Mouse (Mus musculus) heart, embryonic 16.5 days (tissue): ENCODE data around the gene Tmem38a. TPM values are rescaled to one million over a fixed set of nuclear protein-coding genes. Genes with fewer than 3 reads are reported as not detected.
A peak's percentile ranks its signal among the peaks of the same experiment; 100 is the strongest.

Experiments used
- ATAC-seq: fragments of 200-750 bp; cut with Nextera tagmentation; replicated peaks from 2 replicates; pipeline ENCODE4 v1.8.0; 2017; ENCODE audit warnings: moderate number of reproducible peaks; ENCODE audit not compliant: insufficient read depth, low FRiP score; ENCODE audit errors: extremely low read depth
- H3K27ac ChIP-seq: fragments of 300-500 bp; sonication (generic); 2 replicates; pipeline ENCODE4 v1.5.1; 2014; ENCODE audit warnings: mild to moderate bottlenecking, low read length, control low read depth, moderate library complexity
- H3K27me3 ChIP-seq: fragments of 300-500 bp; sonication (generic); 2 replicates; pipeline ENCODE4 v1.6.1; 2014; ENCODE audit warnings: low read length, mixed read lengths; ENCODE audit not compliant: control insufficient read depth, insufficient read depth
- H3K36me3 ChIP-seq: fragments of 300-500 bp; sonication (generic); 2 replicates; pipeline ENCODE4 v1.6.1; 2014; ENCODE audit not compliant: control insufficient read depth, insufficient read depth
- H3K4me1 ChIP-seq: fragments of 300-500 bp; sonication (generic); 2 replicates; pipeline ENCODE4 v1.6.1; 2014; ENCODE audit warnings: low read length, mixed read lengths; ENCODE audit not compliant: control insufficient read depth, insufficient read depth
- H3K4me2 ChIP-seq: fragments of 300-500 bp; sonication (generic); 2 replicates; pipeline ENCODE4 v1.6.1; 2014; ENCODE audit warnings: low read depth, mild to moderate bottlenecking, control low read depth, low read length
- H3K4me3 ChIP-seq: fragments of 300-500 bp; sonication (generic); 2 replicates; pipeline ENCODE4 v1.5.1; 2014; ENCODE audit warnings: mild to moderate bottlenecking, control low read depth, low read length
- H3K9ac ChIP-seq: fragments of 300-500 bp; sonication (generic); 2 replicates; pipeline ENCODE4 v1.6.1; 2014; ENCODE audit warnings: low read length, control low read depth
- H3K9me3 ChIP-seq: fragments of 300-500 bp; sonication (generic); replicated peaks from 2 replicates; pipeline ENCODE4 v1.6.1; 2016; ENCODE audit warnings: low read length; ENCODE audit not compliant: control insufficient read depth
- WGBS: fragments of 180-500 bp; shearing (Covaris S2); extraction: QIAGEN DNeasy Blood & Tissue Kit; methylation state at CpG from one replicate; pipeline ENCODE4 v1.1.7; 2014; 5-methylcytosine and 5-hydroxymethylcytosine counted together
- polyA plus RNA-seq: library from polyadenylated mRNA; unstranded; fragments of >200 nt; fragmentation: Nextera tagmentation; extraction: Ambion mirVana; gene quantifications from 2 replicates; pipeline ENCODE4 v1.2.1, GENCODE M21; 2015

The Tmem38a gene
- polyA plus RNA-seq, 1 experiment from 2014 or later, result 125 TPM

- Histone ChIP-seq H3K4me3 (no peak overlapping the region), H3K4me2 (no peak overlapping the region), H3K9me3 (no peaks in the 10 kb centered on the region), H3K36me3 (peaks cover 11% of the 10 kb centered on the region), H3K4me1 (no peaks in the 10 kb centered on the region), H3K9ac (no peak overlapping the region), H3K27me3 (no peaks in the 10 kb centered on the region), H3K27ac (no peak overlapping the region)
- 46% methylated on average over 4 of the region's 4 CpGs for WGBS
- ATAC-seq, result no peak
Measured at GRCm38 (mm10) chr8:72555770-72556169, 16.1 kb upstream of the Tmem38a start.

DNA sequence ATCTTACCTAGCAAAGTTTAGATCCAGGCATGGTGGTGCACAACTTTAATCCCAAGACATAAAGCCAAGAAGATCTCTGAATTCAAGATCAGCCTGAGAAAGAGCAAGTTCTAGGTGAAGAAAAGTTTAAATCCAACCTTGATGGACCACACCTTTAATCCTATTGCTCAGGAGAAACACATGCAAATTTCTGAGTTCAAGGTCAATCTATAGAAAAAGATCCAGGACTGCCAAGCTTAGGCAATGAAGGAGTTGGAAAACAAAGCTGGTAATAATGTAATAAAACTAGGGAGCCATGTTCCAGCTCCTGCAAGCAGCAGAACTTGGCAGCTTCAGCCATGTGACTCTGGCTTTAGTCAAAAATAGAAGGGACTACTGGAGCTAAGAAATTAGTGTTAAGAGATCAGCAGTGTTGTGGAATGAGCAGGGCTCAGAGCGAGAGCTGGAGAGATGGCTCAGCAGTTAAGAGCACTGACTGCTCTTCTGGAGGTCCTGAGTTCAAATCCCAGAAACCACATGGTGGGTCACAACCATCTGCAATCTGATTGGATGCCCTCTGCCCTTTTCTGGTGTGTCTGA lies 10.7 kb upstream of the Tmem38a start:
- H3K36me3 ChIP-seq, result peaks cover 25% of the 10 kb centered on the region

GRCm38 (mm10) chr8:72565970-72566369 lies 5.9 kb upstream of the Tmem38a start:
- Histone ChIP-seq H3K4me3 (no peak overlapping the region), H3K27ac (no peak overlapping the region), H3K36me3 (peaks cover 41% of the 10 kb centered on the region), H3K4me2 (no peak overlapping the region), H3K4me1 (peaks cover 30% of the 10 kb centered on the region), H3K9ac (no peak overlapping the region), H3K9me3 (no peaks in the 10 kb centered on the region), H3K27me3 (no peaks in the 10 kb centered on the region)
- 90% methylated on average over 2 of the region's 2 CpGs for WGBS
- ATAC-seq, result no peak

More for the DNA sequence above, 10.7 kb upstream of the Tmem38a start:
- Histone ChIP-seq H3K27ac (peak overlapping the region; percentile 50), H3K4me3 (no peak overlapping the region), H3K9ac (no peak overlapping the region), H3K27me3 (no peaks in the 10 kb centered on the region), H3K9me3 (no peaks in the 10 kb centered on the region), H3K4me1 (peaks cover 18% of the 10 kb centered on the region), H3K4me2 (no peak overlapping the region)
- ATAC-seq, result peak; percentile 25; the same call in 1 of the 2 replicates
- WGBS, result 46% methylated on average over 1 of the region's 1 CpGs

DNA sequence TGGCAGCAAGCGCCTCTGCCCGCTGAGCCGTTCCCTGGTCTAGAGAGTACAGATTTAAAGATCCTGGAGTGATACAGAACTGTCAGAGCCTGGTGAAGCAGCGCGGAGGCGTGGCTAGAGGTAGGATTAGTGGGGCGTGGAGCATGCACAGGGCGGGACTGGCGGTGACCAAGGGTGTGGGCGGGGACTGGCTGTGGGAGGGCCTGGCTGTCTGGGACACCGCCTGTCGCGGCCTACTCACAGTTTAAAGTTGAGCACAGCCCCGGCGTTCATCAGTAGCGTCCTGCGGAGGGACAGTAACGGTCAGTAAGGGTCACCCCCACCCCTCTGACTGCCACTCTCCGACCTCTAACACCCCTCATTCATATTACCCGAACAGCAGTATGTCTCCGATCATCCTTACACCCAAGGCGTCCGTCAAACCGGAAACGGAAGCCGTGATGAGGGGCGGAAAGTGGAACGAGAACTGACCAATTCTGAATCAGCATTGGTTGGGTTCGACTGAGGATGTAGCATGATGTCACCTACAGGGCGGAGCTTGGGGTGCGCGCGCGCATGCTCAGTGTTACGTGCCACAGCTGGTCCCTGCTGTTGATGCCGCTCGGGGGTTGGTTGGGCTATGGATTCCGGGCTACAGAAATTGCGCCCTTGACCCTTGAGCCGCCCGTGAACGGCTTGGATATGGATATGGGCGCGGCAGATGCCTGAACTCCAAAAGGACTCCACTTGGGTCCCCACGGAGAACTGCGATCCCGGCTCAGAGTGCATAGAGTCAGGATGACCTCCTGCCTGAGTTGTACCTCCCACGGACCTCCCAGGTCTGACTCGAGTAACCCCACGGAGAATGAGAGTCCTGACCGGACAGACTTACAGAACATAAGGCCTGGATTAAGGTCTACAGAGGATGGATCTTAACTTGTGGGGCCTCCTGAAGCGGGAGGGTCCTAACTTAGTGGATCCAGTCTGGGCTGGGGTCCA lies 933 bp upstream of the Tmem38a start, which contains the start of gene Smim7:
Smim7 (minus strand) TSS at position 456 of the 978 bp plus-strand sequence.
- Histone ChIP-seq H3K27ac (peak within 1 kb of the TSS; percentile 99), H3K27me3 (no peaks in the 10 kb centered on the region), H3K4me3 (peak within 1 kb of the TSS; percentile 85), H3K9ac (peak within 1 kb of the TSS; percentile 82), H3K36me3 (peaks cover 26% of the 10 kb centered on the region), H3K9me3 (no peaks in the 10 kb centered on the region), H3K4me1 (peaks cover 18% of the 10 kb centered on the region), H3K4me2 (peak within 1 kb of the TSS; percentile 95)
- WGBS, result 0% methylated on average over 52 of the region's 52 CpGs
- ATAC-seq, result peak; percentile 95

DNA sequence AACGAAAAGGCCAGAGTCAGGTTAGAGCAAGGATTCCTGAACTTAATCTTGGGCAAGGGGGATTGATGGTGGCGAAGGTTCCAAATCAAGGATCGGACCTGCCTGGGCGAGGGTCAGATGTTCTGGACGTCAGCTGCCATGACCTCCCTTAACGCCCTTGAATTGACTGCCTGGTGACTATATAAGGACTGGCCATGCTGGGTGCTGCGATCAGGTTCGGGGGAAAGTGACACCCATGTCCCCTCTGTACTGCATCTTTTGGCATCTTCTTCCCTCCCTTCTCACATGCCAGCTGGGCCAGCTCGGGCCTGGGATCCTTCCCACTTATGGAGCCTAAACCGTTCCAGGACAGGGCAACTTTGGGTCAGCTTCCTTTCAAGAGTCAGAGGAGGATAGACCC lies 652 bp downstream of the Tmem38a start:
- Histone ChIP-seq H3K9me3 (no peaks in the 10 kb centered on the region), H3K4me1 (peaks cover 22% of the 10 kb centered on the region), H3K4me3 (peak overlapping the region; percentile 85), H3K9ac (peak overlapping the region; percentile 82), H3K27ac (peak overlapping the region; percentile 99), H3K4me2 (peak overlapping the region; percentile 95), H3K36me3 (peaks cover 15% of the 10 kb centered on the region), H3K27me3 (no peaks in the 10 kb centered on the region)
- ATAC-seq, result no peak
- 4% methylated on average over 10 of the region's 10 CpGs for WGBS

GRCm38 (mm10) chr8:72573450-72573849 lies 1.6 kb downstream of the Tmem38a start:
- Histone ChIP-seq H3K9me3 (no peaks in the 10 kb centered on the region), H3K9ac (peak overlapping the region; percentile 82), H3K36me3 (peaks cover 5% of the 10 kb centered on the region), H3K27ac (peak overlapping the region; percentile 25; the same call in 1 of the 2 replicates), H3K4me1 (peaks cover 31% of the 10 kb centered on the region), H3K27me3 (no peaks in the 10 kb centered on the region), H3K4me2 (peak overlapping the region; percentile 95), H3K4me3 (peak overlapping the region; percentile 85)
- 68% methylated on average over 6 of the region's 6 CpGs for WGBS
- ATAC-seq, result no peak

DNA sequence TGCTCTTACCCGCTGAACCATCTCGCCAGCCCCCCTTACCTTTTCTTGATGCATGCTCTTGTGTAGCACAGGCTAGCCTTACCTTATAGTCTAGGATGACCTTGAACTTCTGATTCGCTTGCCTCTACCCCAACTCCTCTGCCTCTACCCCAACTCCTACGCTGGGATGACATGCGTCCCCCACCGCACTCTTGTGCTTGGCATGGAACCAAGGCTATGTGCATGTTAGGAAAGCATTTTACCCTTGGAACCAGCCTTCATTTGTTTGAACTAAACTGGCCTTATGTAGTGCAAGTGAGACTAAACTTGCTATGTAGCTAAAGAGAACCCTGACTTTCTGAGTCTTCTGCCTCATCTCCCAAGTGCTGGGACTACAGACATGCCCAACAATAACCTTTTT lies 4.1 kb downstream of the Tmem38a start:
- Histone ChIP-seq H3K27ac (no peak overlapping the region), H3K27me3 (no peaks in the 10 kb centered on the region), H3K4me2 (no peak overlapping the region), H3K9ac (no peak overlapping the region), H3K36me3 (peaks cover 3% of the 10 kb centered on the region; the same call in 1 of the 2 replicates), H3K4me1 (peaks cover 25% of the 10 kb centered on the region), H3K4me3 (no peak overlapping the region), H3K9me3 (no peaks in the 10 kb centered on the region)
- WGBS, result 90% methylated on average over 6 of the region's 6 CpGs
- ATAC-seq, result no peak

DNA sequence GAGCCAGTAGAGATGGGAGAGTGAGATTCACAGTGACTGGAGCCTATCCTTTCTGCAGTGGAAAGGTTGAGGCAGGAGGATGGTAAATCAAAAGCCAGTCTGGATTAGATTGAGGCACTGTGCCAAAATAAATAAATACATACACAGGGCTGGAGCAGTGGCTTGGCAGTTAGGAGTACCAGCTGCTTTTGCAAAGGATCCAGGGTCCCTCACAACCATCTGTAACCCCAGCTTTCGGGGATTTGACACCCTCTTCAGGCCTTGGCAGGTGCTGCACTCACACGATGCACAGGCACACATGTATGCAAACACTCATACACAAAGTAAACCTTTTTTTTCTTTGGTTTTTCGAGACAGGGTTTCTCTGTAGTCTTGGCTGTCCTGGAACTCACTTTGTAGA lies 5.4 kb downstream of the Tmem38a start:
- H3K27ac ChIP-seq, result peak overlapping the region; percentile 88

DNA sequence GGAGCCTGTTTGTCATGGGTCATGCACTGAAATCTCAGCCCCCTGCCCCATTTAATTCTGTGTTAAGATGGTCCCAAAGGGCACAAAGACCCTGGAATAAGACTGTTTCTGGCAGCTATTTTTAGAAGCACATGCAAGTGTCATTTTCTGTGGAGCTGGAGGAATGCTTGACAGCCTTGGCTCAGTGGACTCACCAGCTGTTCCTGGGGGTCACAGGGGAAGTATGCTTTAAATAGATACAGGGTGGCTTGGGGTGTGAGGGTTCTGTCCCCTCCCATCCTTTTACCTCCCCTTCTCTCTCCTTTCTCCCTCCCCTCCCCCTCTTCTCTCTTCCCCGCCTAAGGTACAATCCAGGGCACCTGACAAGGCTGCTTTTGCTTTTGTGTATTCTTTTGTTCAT lies 6.1 kb downstream of the Tmem38a start:
- peak; percentile 59 for ATAC-seq
- Histone ChIP-seq H3K4me3 (no peak overlapping the region), H3K27ac (peak overlapping the region; percentile 88), H3K27me3 (no peaks in the 10 kb centered on the region), H3K4me2 (peak overlapping the region; percentile 38), H3K36me3 (peaks cover 5% of the 10 kb centered on the region; the same call in 1 of the 2 replicates), H3K9ac (0 out of 2 replicates have a peak overlapping the region, but pooled peaks have one; percentile 34), H3K4me1 (peaks cover 25% of the 10 kb centered on the region), H3K9me3 (no peaks in the 10 kb centered on the region)
- WGBS, result 14% methylated on average over 1 of the region's 1 CpGs

More for the DNA sequence above, 5.4 kb downstream of the Tmem38a start:
- Histone ChIP-seq H3K4me2 (no peak overlapping the region), H3K4me3 (no peak overlapping the region), H3K9me3 (no peaks in the 10 kb centered on the region), H3K4me1 (peaks cover 25% of the 10 kb centered on the region), H3K36me3 (peaks cover 5% of the 10 kb centered on the region; the same call in 1 of the 2 replicates), H3K27me3 (no peaks in the 10 kb centered on the region), H3K9ac (no peak overlapping the region)
- WGBS, result 84% methylated on average over 3 of the region's 3 CpGs
- no peak for ATAC-seq
